Mouse (Mus musculus) midbrain, embryonic 11.5 days (tissue): ENCODE results near the gene Nhlh2. TPM values are rescaled to one million over a fixed set of nuclear protein-coding genes. Genes with fewer than 3 reads are reported as not detected.

Source experiments
- ATAC-seq: fragments of 200-750 bp; cut with Nextera tagmentation; 2 replicates; pipeline ENCODE4 v1.8.0; 2017; ENCODE audit warnings: moderate TSS enrichment, moderate library complexity; ENCODE audit not compliant: low FRiP score
- DNase-seq: peaks from one replicate; pipeline ENCODE4 v3.0.0; 2015; ENCODE audit warnings: low spot score; ENCODE audit errors: missing footprints
- H3K27ac ChIP-seq: fragments of 300-500 bp; sonication (generic); 2 replicates; pipeline ENCODE4 v1.5.1; 2014; ENCODE audit warnings: low read depth, low read length
- H3K27me3 ChIP-seq: fragments of 300-500 bp; sonication (generic); 2 replicates; pipeline ENCODE4 v1.6.1; 2014; ENCODE audit warnings: mild to moderate bottlenecking, low read length, moderate library complexity, mixed read lengths; ENCODE audit not compliant: control insufficient read depth, insufficient read depth
- H3K36me3 ChIP-seq: fragments of 300-500 bp; sonication (generic); 2 replicates; pipeline ENCODE4 v1.6.1; 2014; ENCODE audit warnings: mild to moderate bottlenecking, low read length, moderate library complexity, mixed read lengths; ENCODE audit not compliant: control insufficient read depth, insufficient read depth
- H3K4me1 ChIP-seq: fragments of 300-500 bp; sonication (generic); 2 replicates; pipeline ENCODE4 v1.6.1; 2014; ENCODE audit warnings: low read length; ENCODE audit not compliant: control insufficient read depth, insufficient read depth
- H3K4me2 ChIP-seq: fragments of 300-500 bp; sonication (generic); 2 replicates; pipeline ENCODE4 v1.6.1; 2014; ENCODE audit warnings: mild to moderate bottlenecking, moderate library complexity
- H3K4me3 ChIP-seq: fragments of 300-500 bp; sonication (generic); 2 replicates; pipeline ENCODE4 v1.5.1; 2014; ENCODE audit warnings: low read depth, low read length
- H3K9ac ChIP-seq: fragments of 300-500 bp; sonication (generic); 2 replicates; pipeline ENCODE4 v1.6.1; 2014; ENCODE audit warnings: low read length
- H3K9me3 ChIP-seq: fragments of 300-500 bp; sonication (generic); 2 replicates; pipeline ENCODE4 v1.6.1; 2016; ENCODE audit warnings: low read length; ENCODE audit not compliant: control insufficient read depth
- WGBS: fragments of 180-500 bp; shearing (Covaris S2); extraction: QIAGEN DNeasy Blood & Tissue Kit; methylation state at CpG from one replicate; pipeline ENCODE4 v1.1.7; 2014; 5-methylcytosine and 5-hydroxymethylcytosine counted together
- polyA plus RNA-seq: library from polyadenylated mRNA; unstranded; fragments of >200 nt; fragmentation: Nextera tagmentation; extraction: Ambion mirVana; gene quantifications from 2 replicates; pipeline ENCODE4 v1.2.1, GENCODE M21; 2014

The Nhlh2 gene
- polyA plus RNA-seq, 1 experiment from 2014 or later: 100 TPM

DNA sequence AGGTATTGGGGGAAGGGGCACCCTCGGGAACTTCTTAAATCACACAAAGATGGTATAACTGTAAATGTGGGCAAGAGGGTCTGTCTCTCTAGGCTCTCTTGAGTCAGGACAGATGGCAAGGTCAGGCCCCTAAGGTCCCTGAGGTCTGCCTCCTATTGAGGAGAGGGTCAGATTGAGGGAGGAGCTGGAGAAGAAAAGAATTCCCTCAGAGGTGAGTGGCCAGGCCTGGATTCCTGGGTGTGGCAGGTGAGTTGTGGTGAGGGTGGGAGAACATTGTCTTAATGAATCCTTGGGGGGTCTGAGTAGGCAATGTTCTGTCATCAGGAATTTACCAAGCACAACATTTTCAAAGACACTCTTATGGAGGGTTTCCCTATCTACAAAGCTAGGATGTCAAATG is 10.7 kb downstream of the Nhlh2 start:
- no peak overlapping the region for H3K4me2 ChIP-seq
- H3K9ac ChIP-seq: no peak overlapping the region
- 65% methylated on average over 1 of the region's 1 CpGs for WGBS
- no peaks in the 10 kb centered on the region for H3K9me3 ChIP-seq
- DNase-seq: no peak
- H3K4me1 ChIP-seq: peaks cover 7% of the 10 kb centered on the region; the same call in 1 of the 2 replicates
- H3K4me3 ChIP-seq: no peak overlapping the region
- ATAC-seq: no peak
- H3K36me3 ChIP-seq: no peaks in the 10 kb centered on the region
- no peak overlapping the region for H3K27ac ChIP-seq
- H3K27me3 ChIP-seq: peaks cover 1% of the 10 kb centered on the region; the same call in 1 of the 2 replicates

DNA sequence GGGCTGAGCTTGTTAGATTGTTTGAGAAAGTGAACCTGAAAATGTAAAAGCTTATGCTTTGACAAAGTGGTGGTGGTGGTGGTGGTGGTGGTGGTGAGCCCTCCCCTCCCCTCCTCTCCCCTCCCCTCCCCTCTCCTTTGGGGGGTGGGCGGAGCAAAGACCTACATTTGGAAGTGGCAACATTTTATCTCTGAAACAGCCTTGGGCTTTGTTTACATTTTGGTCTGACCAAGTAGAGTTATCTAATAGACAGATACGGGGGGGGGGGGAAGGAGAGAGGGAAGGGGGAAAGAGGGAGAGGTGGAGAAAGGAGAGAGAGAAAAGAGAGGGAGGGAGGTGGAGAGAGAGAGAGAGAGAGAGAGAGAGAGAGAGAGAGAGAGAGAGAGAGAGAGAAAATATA is 12.8 kb downstream of the Nhlh2 start:
- DNase-seq (no peak), ATAC-seq (no peak)
- H3K27ac ChIP-seq: peak overlapping the region; percentile 49
- H3K27me3 ChIP-seq: no peaks in the 10 kb centered on the region; the same call in 1 of the 2 replicates
- no peaks in the 10 kb centered on the region for H3K36me3 ChIP-seq
- WGBS: 38% methylated on average over 2 of the region's 2 CpGs
- H3K9ac ChIP-seq: peak overlapping the region; percentile 21; the same call in 1 of the 2 replicates
- H3K4me2 ChIP-seq: peak overlapping the region; percentile 47; the same call in 1 of the 2 replicates
- H3K4me1 ChIP-seq: peaks cover 11% of the 10 kb centered on the region; the same call in 1 of the 2 replicates
- H3K9me3 ChIP-seq: no peaks in the 10 kb centered on the region
- H3K4me3 ChIP-seq: no peak overlapping the region

DNA sequence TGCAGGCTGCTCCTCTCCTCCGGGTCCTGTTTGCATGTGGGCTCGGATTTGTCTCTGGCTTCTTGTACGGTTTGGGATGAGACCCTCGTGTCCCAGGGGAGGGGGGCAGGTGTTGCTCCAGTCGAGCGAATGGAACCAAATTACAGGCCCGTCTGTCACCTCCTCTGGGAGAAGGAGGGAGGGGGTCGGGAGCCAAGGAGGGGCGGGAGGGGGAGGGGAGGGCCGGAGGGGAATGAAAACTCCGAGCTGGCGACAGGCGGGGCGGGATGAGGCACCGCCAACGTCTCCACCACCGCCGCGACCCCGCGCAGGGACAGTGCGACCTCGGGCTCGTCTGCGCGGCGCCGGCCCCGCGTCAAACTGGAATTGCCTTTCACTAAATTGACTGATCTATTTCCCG is 13.5 kb downstream of the Nhlh2 start:
- no peaks in the 10 kb centered on the region for H3K36me3 ChIP-seq
- ATAC-seq: peak; percentile 79
- no peaks in the 10 kb centered on the region; the same call in 1 of the 2 replicates for H3K27me3 ChIP-seq
- H3K4me3 ChIP-seq: peak overlapping the region; percentile 24; the same call in 1 of the 2 replicates
- H3K9me3 ChIP-seq: no peaks in the 10 kb centered on the region
- H3K4me1 ChIP-seq: peaks cover 11% of the 10 kb centered on the region; the same call in 1 of the 2 replicates
- DNase-seq: peak; percentile 94
- WGBS: 0% methylated on average over 27 of the region's 31 CpGs
- peak overlapping the region; percentile 49 for H3K27ac ChIP-seq
- H3K9ac ChIP-seq: peak overlapping the region; percentile 21
- H3K4me2 ChIP-seq: peak overlapping the region; percentile 47

DNA sequence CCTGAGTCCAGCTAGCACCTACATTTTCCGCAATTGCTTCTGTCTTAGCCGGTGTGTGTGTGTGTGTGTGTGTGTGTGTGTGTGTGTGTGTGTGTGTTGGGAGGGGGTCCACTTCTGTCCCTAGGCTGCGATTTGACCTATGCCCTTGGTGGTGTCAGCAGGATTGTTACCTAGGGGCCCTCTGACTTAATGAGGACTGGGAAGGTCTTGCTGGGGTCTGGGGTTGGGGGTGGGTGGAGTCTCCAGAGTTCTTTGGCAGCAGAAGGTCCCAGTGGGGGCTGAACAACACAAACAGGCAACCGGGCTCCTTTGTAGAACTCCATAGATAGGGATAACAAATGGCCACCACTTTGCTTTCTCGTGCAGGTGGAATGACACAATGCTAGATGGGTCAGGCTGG is 14.0 kb downstream of the Nhlh2 start:
- WGBS: 9% methylated on average over 5 of the region's 5 CpGs
- Histone ChIP-seq H3K27me3 (no peaks in the 10 kb centered on the region; the same call in 1 of the 2 replicates), H3K4me1 (peaks cover 11% of the 10 kb centered on the region; the same call in 1 of the 2 replicates), H3K4me2 (peak overlapping the region; percentile 47), H3K9ac (peak overlapping the region; percentile 21), H3K27ac (peak overlapping the region; percentile 71), H3K9me3 (no peaks in the 10 kb centered on the region), H3K4me3 (peak overlapping the region; percentile 24; the same call in 1 of the 2 replicates), H3K36me3 (no peaks in the 10 kb centered on the region)
- ATAC-seq: peak; percentile 60
- no peak for DNase-seq

DNA sequence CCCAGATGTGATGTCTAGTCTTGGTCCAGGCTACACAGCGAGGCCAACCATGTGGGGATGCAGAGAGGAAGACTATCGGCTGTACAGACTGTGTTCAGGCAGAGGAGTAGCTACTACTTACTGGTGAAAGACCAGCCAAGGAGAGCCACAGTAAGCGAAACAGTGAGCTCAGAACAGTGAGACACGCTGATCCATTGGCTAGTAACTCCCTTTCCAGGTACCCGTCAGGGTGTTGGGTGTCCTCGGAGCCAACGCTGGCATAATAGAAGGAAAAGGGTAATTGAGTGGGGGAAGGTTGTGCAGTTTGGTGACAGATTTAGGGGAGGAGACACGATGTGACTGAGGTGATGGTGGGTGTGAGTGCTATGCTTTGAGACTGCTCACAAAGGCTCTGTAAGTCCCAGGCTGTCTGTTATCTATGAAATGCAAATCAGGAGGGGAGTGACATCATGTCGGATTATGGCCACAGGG is 15.1 kb downstream of the Nhlh2 start:
- Histone ChIP-seq H3K27me3 (no peaks in the 10 kb centered on the region; the same call in 1 of the 2 replicates), H3K4me2 (no peak overlapping the region), H3K4me3 (no peak overlapping the region), H3K36me3 (no peaks in the 10 kb centered on the region), H3K9me3 (no peaks in the 10 kb centered on the region), H3K9ac (no peak overlapping the region), H3K4me1 (peaks cover 11% of the 10 kb centered on the region; the same call in 1 of the 2 replicates), H3K27ac (peak overlapping the region; percentile 71)
- ATAC-seq (peak; percentile 58), DNase-seq (peak; percentile 85)
- 66% methylated on average over 9 of the region's 9 CpGs for WGBS

DNA sequence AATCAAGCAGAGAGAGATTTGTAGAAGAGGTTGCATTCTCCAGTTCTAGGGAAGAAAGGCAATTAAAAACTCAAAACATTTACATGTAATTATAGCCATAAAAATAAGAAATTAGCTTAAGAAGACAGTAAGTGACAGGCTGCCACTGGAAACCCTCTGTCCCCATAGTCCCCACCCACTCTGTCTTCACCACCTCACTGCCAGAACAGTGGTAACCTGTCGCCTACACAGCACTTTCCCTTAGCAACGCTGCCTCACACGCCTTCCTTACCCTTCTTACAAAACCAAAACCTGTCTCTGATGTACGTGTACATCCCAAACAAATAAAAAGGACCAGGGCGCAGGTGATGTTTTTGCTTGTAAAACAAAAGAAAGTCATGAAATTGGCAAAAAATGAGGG is 15.8 kb downstream of the Nhlh2 start:
- WGBS: 75% methylated on average over 5 of the region's 5 CpGs
- Histone ChIP-seq H3K9ac (no peak overlapping the region), H3K27me3 (no peaks in the 10 kb centered on the region; the same call in 1 of the 2 replicates), H3K4me3 (no peak overlapping the region), H3K27ac (no peak overlapping the region; the same call in 1 of the 2 replicates), H3K4me1 (peaks cover 11% of the 10 kb centered on the region; the same call in 1 of the 2 replicates), H3K9me3 (no peaks in the 10 kb centered on the region), H3K36me3 (no peaks in the 10 kb centered on the region), H3K4me2 (no peak overlapping the region)
- ATAC-seq (no peak), DNase-seq (no peak)

DNA sequence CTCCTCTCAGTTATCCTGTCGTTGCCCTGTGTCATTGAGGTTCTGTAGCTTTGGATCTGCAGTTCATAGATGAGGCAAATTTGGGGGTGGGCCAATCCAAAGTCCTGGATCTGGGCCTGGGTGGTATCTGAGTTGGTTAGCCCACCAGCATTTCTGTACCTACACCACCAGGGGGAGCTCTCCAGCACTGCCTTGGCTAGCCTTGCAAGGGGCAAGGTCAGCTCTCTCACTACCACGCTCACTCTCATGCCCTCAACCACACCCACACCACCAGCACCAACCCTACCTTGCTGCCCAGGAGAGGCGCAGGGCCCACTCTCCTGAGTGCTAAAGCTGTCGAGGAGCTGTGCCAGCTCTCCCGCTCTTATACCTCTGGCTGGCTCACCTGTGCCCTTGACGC is 18.0 kb downstream of the Nhlh2 start:
- H3K27ac ChIP-seq: no peak overlapping the region
- H3K4me2 ChIP-seq: no peak overlapping the region
- ATAC-seq: no peak
- H3K4me3 ChIP-seq: no peak overlapping the region
- H3K9ac ChIP-seq: no peak overlapping the region
- H3K27me3 ChIP-seq: no peaks in the 10 kb centered on the region; the same call in 1 of the 2 replicates
- no peaks in the 10 kb centered on the region for H3K36me3 ChIP-seq
- peaks cover 11% of the 10 kb centered on the region; the same call in 1 of the 2 replicates for H3K4me1 ChIP-seq
- peak; percentile 85 for DNase-seq
- no peaks in the 10 kb centered on the region for H3K9me3 ChIP-seq
- 60% methylated on average over 6 of the region's 6 CpGs for WGBS

DNA sequence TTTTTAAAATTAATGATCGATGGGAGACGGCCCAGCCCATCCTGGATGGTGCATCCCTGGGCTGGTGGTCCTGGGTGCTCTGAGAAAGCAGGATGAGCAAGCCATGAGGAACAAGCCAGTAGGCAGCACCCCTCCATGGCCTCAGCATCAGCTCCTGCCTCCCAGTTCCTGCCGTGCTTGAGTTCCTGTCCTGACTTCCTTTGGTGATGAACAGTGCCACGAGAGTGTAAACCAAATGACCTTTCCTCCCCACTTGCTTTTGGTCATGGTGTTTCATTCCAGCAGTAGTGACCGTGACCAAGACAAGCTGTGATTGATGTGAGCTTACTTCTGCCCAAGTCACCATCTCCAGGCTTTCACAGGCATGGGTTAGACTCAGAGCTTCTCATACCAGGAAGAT is 27.9 kb downstream of the Nhlh2 start:
- WGBS: 93% methylated on average over 5 of the region's 5 CpGs
- Histone ChIP-seq H3K36me3 (no peaks in the 10 kb centered on the region), H3K9me3 (no peaks in the 10 kb centered on the region; the same call in 1 of the 2 replicates), H3K9ac (no peak overlapping the region), H3K27me3 (no peaks in the 10 kb centered on the region), H3K4me1 (no peaks in the 10 kb centered on the region), H3K27ac (no peak overlapping the region), H3K4me3 (no peak overlapping the region), H3K4me2 (no peak overlapping the region)
- ATAC-seq: no peak
- DNase-seq: no peak

DNA sequence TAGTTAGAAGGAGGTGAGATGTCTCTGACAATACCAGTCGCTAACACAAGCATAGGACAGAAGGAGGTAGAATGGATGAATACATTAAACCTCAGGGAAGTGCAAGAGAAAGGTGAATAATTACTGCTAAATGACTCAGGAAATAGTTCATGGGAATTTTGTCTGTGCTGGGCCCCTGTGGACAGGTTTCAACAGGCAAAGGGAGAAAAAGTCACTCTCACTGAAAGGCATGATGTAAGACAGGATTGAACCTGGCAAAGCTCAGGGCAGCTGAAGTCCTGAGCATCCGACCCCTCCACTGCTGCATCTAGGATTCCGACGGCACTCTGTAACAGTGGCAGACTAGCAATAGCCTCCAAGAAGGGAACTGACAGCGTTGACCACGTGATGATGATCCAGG is 28.7 kb downstream of the Nhlh2 start:
- Histone ChIP-seq H3K4me3 (no peak overlapping the region), H3K27me3 (no peaks in the 10 kb centered on the region), H3K4me2 (no peak overlapping the region), H3K27ac (no peak overlapping the region), H3K9ac (no peak overlapping the region), H3K9me3 (no peaks in the 10 kb centered on the region; the same call in 1 of the 2 replicates), H3K4me1 (no peaks in the 10 kb centered on the region), H3K36me3 (no peaks in the 10 kb centered on the region)
- DNase-seq: no peak
- no peak for ATAC-seq
- WGBS: 79% methylated on average over 6 of the region's 6 CpGs
